9 mouse cellular contexts compared by ENCODE assay signal in the genomic region with DNA sequence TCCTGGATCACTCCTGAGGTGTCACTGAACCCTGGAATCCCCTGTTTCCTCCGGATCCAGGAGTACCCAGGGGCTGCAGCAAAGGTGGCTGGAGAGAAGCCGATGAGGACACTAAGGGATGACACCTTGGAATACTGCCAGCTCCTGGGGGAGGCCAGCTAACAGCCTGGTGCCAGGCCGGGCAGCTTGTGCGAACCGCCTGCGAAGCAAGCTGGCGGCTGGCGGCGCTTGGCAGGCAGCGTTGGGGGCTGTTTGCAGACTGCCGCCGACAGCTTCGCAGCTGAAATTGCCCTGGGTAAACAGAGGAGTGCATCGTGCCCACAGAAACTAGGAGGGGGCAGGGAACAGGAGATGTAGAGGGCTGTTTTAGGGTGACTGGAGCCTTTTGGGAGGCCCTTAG. TPM values are rescaled to one million over a fixed set of nuclear protein-coding genes. Genes with fewer than 3 reads are reported as not detected.
A peak's percentile ranks its signal among the peaks of the same experiment; 100 is the strongest.
DNase-seq lines count a peak whose midpoint lies in the region; ATAC-seq and TF ChIP-seq lines count a peak whose summit lies in the region.
"Had no signal": no experiment of that assay in that cellular context is flagged by ENCODE, and none has a peak within 500 bp of the region (broad histone marks: within the 10 kb centered on the region; RNA-seq: fewer than 3 reads in every experiment).

No protein-coding gene starts in this region.

- no peak for ATAC-seq in kidney, embryonic 15.5 days (replicated peaks; ENCODE audit: low FRiP score)

- no peak for TF ChIP-seq POLR2A in kidney, adult 2 months (IDR thresholded peaks at IDR 0.05; ENCODE audit: low read depth, low read length)

- intact Hi-C loops in left cerebral cortex, adult 2 months (cut with DNase I) = no loop called here

- WGBS in kidney, adult 2 months = 49% methylated on average over 14 of the region's 14 CpGs
- WGBS in kidney, embryonic 15.5 days = 56% methylated on average over 14 of the region's 14 CpGs

- no peak overlapping the region for H3K4me2 ChIP-seq in kidney, embryonic 15.5 days
- H3K4me2 ChIP-seq: limb, embryonic 13.5 days had no signal

- no peak overlapping the region for H3K27ac ChIP-seq in kidney, adult 2 months (ENCODE audit: insufficient read depth, low read depth, low read length)
- no peak overlapping the region for H3K27ac ChIP-seq in kidney, embryonic 15.5 days
- H3K27ac ChIP-seq in left cerebral cortex, adult 2 months = no peak overlapping the region
- H3K27ac ChIP-seq: limb, embryonic 13.5 days had no signal

- peaks cover 3% of the 10 kb centered on the region; the same call in 1 of the 2 replicates for H3K4me1 ChIP-seq in kidney, adult 2 months (ENCODE audit: control insufficient read depth, insufficient read depth, low read length)
- H3K4me1 ChIP-seq in kidney, embryonic 15.5 days = peaks cover 26% of the 10 kb centered on the region

- no peaks in the 10 kb centered on the region for H3K27me3 ChIP-seq in kidney, adult 2 months (replicated peaks; ENCODE audit: control insufficient read depth, insufficient read depth, low read length)
- no peaks in the 10 kb centered on the region for H3K27me3 ChIP-seq in kidney, embryonic 15.5 days

- H3K9ac ChIP-seq in kidney, embryonic 15.5 days = no peak overlapping the region
- H3K9ac ChIP-seq: limb, embryonic 13.5 days had no signal

- TF ChIP-seq CTCF in kidney, adult 2 months (conservative IDR thresholded peaks at IDR 0.05; ENCODE audit: insufficient read depth, insufficient read length, low read depth, low read length) = no peak
- TF ChIP-seq CTCF in left cerebral cortex, adult 2 months (IDR thresholded peaks at IDR 0.05) = no peak

- peak; percentile 18 for DNase-seq in kidney, adult 2 months
- DNase-seq in adrenal gland, postnatal 10 days = peak; percentile 70
- DNase-seq in cerebellum, adult 9-10 months = peak; percentile 78
- peak; percentile 46 to 62 for DNase-seq in left cerebral cortex, adult 2 months (ENCODE audit: extremely low spot score in 1 of 2, low spot score in 2 of 2)
- DNase-seq in c-Kit-positive CD71-positive TER-119-positive erythroid progenitor cells, embryonic 14.5 days (ENCODE audit: low spot score) = no peak
- no peak for DNase-seq in embryo, embryonic 10 days (ENCODE audit: low spot score)
- no peak for DNase-seq in lung, postnatal 25 days (ENCODE audit: low spot score)

- H3K36me3 ChIP-seq in kidney, adult 2 months (ENCODE audit: control insufficient read depth, insufficient read depth, low read length) = no peaks in the 10 kb centered on the region
- no peaks in the 10 kb centered on the region for H3K36me3 ChIP-seq in kidney, embryonic 15.5 days
- H3K36me3 ChIP-seq: limb, embryonic 13.5 days had no signal

- no peak overlapping the region for H3K4me3 ChIP-seq in kidney, adult 2 months (ENCODE audit: insufficient read depth, low read depth, low read length)
- no peak overlapping the region for H3K4me3 ChIP-seq in kidney, embryonic 15.5 days (replicated peaks)
- H3K4me3 ChIP-seq in left cerebral cortex, adult 2 months = no peak overlapping the region
- H3K4me3 ChIP-seq: limb, embryonic 13.5 days had no signal

- H3K9me3 ChIP-seq in kidney, embryonic 15.5 days (replicated peaks) = no peaks in the 10 kb centered on the region
- H3K9me3 ChIP-seq: limb, embryonic 13.5 days had no signal

RNA-seq across cellular contexts. Expression of a gene that starts 18.4 kb away (rescaled TPM):
- 63.4 and 65.8 TPM in 2 replicates for polyA plus RNA-seq in kidney, adult 2 months (2012; rRNA removed)
- polyA plus RNA-seq in kidney, embryonic 15.5 days (2015; fragmentation: Nextera tagmentation; extraction: Ambion mirVana) = 89.8 and 94.5 TPM in 2 replicates
- 10 to 100 TPM; 50.5 to 77.3 TPM for total RNA-seq in adrenal gland, postnatal 10 days (2021)
- 10 to 100 TPM; 58.3 to 62.7 TPM for total RNA-seq in left cerebral cortex, adult 2 months (2021)

RNA-seq across cellular contexts. Expression of a gene that starts 56.9 kb away (rescaled TPM):
- 6.3 and 7.1 TPM in 2 replicates for polyA plus RNA-seq in kidney, adult 2 months (2012; rRNA removed)
- 18.6 and 18.9 TPM in 2 replicates for polyA plus RNA-seq in kidney, embryonic 15.5 days (2015; fragmentation: Nextera tagmentation; extraction: Ambion mirVana)
- total RNA-seq in adrenal gland, postnatal 10 days (2021) = 10 to 100 TPM; 28.2 to 28.7 TPM
- 100 to 1,000 TPM; 150 to 159 TPM for total RNA-seq in left cerebral cortex, adult 2 months (2021)

Comparison
In these comparisons a context has a peak if more than half of its experiments do, and no peak if none do; other contexts are left out.
1. DNase-seq: peak in kidney, adult 2 months (single experiment), adrenal gland, postnatal 10 days (single experiment), cerebellum, adult 9-10 months (single experiment) and left cerebral cortex, adult 2 months (2 of 2); none in c-Kit-positive CD71-positive TER-119-positive erythroid progenitor cells, embryonic 14.5 days (single experiment), embryo, embryonic 10 days (single experiment) and lung, postnatal 25 days (single experiment).
2. RNA of a gene that starts 56.9 kb away (total RNA-seq): 150 to 159 TPM in left cerebral cortex, adult 2 months; 28.2 to 28.7 TPM in adrenal gland, postnatal 10 days; every median in the first group is over 4 times any median in the second.